Mouse (Mus musculus) ovary, postnatal 10 days (tissue): ENCODE data around the gene Lypd1.

Source experiments
- DNase-seq: peaks from one replicate; pipeline ENCODE4 v3.0.0; 2022; ENCODE audit warnings: low spot score

The Lypd1 gene

GRCm38 (mm10) chr1:125912601-125913600, at the start of gene Lypd1:
Lypd1 (minus strand) TSS chr1:125913101.
- DNase-seq: no peak

DNA sequence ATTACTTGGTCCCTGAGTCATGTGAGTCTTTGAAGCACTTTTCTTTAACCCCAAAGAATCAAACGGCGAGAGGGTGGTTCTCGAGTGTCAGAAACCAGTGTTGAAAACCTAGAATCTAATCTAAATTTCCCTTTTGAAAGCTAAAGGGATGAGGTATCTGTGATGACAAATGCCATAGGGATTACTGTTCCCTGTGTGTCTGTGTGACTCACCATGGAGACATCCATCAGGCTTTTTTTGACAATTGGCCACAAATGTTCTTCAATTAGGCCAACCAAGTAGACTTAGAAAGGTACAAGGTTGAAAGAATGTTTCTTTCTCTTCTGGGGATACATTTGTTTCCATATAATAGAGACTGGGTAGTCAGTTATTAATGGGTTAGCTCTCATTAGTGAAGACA, 38.1 kb upstream of the Lypd1 start:
- DNase-seq: no peak

DNA sequence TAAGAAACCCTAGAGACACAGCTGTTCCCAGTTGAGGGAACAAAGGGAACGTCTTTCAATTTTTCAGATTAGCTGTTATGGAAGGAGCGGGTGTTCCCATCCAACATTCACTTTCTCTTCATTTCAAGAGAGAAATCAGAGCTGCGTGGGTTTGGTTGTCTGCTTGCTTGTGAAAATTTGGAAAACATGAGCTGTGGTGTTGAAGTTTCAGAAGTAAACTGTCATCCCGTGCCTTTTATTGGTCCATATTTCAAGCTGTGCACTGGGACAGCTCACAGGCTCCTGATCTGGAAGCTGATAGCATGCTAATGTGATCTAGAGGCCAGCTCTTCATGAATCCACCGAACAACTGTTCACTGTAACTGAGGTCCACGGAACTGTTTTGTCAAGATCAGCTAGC, 36.2 kb upstream of the Lypd1 start:
- no peak for DNase-seq

- DNase-seq: no peak
Observed at GRCm38 (mm10) chr1:125945136-125945535, 32.2 kb upstream of the Lypd1 start.

DNA sequence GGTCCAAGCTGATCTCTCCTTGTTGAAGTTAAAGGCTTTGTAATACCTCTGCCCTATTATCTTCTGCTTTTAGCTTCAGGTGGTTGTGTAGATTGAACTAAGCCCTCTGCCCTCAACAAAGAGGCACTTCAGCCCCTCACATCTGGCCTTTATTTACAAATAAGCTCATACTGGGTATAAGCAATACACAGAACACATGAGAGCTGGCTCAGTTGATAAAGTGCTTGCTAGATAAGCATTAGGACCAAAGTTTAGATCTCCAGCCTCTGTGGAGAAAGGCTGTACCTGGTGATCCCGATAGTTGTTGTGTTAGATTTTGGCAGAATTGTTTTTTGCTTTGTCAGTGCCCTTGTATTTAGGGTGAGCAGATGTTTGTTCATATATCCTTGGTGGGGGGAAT, 30.4 kb upstream of the Lypd1 start:
- no peak for DNase-seq

DNA sequence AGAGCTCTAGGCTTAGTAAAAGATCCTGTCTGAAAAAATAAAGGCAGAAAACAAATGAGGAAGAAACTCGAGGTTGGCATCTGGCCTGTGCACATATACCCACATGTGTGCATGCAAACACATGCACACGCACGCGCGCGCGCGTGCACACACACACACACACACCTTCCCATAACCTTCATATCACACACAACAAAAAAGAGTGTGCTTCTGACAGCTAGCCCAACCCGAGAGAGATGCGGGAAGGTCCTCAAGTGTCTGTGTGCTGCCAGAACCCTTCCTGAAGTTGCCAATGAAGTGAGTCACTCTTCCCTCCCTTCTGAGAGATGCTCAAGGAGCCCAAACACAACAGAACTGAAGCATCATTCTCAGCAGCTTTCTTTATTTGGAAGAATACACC, 12.6 kb upstream of the Lypd1 start:
- DNase-seq: no peak

GRCm38 (mm10) chr1:125923062-125923461, 10.2 kb upstream of the Lypd1 start:
- DNase-seq: no peak

DNA sequence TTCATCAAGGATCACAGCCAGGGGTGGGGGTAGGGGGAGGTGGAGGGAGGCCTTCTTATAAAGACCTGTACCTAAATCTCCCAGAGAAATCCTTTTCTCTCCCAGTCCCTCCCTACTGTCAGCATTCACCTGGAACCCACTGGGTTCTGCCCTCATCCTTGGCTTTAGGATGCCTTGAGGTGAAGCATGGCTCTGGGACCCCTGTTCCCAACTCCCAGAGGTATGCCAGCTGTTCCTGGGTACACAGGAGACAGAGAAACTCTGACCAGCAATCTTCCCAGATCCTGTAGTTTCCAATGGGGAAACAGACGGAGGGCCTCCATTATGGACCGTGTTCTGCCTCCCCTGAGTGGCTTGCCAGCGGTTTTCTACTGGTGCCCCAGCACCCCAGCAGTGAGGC, 7.8 kb upstream of the Lypd1 start:
- no peak for DNase-seq

DNA sequence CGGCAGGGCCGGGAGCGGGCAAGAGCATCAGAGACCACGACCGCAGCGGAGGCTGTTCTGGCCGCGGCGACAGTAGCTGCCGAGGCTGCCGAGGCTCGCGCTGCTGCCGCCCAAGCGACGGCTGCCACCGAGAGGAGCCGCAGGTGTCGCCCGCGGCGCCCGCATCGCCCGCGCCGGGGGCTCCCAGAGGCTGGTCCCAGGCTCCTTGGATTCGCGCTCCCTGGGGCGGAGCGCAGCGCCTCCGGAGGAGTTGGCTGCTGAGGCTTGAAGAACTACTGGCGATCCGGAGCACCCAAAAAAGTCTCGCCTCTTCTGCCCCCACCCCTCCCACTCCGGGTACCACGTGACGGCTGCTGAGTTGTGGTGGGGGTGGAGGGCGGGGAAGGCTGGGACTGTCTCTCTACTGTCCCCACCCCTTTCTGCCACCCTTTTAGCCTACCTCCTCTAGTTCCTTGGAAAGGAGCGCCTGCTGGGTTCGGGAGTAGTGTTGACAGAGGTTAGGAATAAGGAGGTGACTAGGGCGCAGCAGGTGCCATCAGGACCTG, 928 bp downstream of the Lypd1 start:
- DNase-seq: peak; percentile 1

DNA sequence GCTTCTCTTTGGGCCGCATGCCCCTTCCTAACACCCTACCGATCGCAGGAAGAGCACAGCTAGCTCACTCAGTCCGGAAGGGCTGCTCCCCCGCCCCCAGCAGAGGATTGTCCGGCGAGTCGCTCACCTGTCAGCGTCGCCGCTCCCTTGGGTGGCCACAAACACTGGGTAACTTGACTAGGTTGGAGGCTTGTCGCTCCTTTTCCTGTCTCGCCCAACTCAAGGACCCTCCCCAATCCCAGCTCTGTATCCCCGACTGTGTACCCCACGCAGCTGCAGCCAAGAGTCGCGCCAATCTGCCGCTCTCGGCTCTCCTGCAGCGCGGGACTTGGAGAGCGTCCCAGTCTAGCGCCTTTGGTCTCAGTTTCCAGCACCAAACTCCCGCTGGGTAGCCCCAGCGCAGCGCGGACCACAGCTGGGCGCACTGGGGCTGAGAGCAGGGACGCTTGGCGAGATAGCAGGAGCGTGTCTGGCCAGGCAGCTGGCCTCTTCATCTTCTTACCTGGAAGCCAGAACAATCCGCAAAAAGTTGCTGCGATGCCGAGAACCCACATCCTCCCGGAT, 1.5 kb downstream of the Lypd1 start:
- DNase-seq: peak; percentile 2

DNA sequence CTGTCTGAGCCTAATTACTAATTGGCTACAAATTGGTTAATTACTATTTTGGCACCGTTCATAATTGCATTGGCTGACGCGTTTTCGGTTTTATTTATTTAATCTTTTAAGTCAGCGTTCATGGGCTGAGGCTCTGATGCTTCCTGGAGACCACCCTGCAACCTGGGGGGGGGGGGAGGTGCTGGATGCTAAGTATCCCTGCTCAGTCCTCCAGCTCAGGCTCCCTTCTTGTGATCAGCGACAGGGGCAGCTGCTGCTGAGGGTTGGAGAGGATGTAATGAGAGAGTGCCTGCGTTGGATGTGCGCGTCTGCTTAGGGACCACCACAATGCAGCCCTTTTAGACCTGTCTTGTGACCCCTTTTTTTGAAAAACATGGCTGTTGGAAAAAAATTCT, 2.0 kb downstream of the Lypd1 start:
- DNase-seq: no peak

- peak; percentile 2 for DNase-seq
Observed at GRCm38 (mm10) chr1:125910211-125910870, 2.6 kb downstream of the Lypd1 start.

- no peak for DNase-seq
Observed at GRCm38 (mm10) chr1:125893158-125893557, 19.7 kb downstream of the Lypd1 start.

DNA sequence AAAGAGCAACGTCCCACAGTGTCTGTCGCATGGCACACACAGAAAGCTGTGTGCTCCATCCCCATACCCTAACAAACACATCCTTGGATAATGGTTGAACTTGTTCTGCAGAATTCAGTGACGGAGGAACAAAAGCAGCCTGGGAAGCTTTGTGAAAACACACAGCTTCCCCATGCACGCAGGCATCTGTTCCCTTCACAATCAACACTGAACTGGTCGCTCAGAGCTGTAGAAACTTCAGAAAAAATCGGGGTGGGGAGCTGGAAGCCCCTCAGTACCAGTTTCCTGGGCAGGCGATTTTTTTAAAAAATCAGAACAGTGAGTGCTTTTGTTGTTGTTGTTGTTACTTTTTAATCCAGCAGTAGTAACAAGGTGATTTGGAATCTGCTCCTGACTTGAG, 42.8 kb downstream of the Lypd1 start:
- no peak for DNase-seq

- no peak for DNase-seq
Observed at GRCm38 (mm10) chr1:125858631-125859030, 54.3 kb downstream of the Lypd1 start.

GRCm38 (mm10) chr1:125854646-125855045, 58.3 kb downstream of the Lypd1 start:
- no peak for DNase-seq

DNA sequence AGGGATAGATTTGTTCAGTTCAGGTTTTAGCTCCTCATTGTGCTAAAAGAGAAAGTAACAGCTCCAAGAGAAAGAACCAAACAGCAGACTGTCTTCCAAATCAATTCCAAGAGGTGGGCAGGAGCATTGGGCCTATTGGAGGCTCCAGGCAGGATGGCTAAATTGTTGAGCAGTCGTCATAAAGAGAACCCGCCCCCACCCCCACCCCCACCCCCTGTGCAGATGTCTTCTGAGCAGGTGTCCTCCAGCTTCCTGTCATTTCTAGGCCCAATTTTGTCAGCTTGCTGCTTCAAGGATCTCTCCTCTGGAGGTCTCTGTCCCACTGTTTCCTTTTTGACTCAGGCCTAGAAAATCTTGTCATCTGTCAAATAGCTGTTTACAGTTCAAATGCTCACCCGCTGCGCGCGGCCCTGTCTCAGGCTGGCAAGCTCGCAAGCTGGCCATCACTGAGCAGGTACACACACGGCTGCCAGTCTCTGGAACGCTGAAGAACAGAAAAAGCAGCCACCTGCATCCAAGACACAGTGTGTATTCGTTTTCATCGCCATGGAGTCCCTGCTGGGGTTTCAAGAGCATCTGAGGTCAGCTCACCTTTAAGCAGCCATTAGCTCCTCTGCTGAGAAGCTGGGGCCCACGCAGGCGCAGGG, 73.0 kb downstream of the Lypd1 start:
- no peak for DNase-seq

DNA sequence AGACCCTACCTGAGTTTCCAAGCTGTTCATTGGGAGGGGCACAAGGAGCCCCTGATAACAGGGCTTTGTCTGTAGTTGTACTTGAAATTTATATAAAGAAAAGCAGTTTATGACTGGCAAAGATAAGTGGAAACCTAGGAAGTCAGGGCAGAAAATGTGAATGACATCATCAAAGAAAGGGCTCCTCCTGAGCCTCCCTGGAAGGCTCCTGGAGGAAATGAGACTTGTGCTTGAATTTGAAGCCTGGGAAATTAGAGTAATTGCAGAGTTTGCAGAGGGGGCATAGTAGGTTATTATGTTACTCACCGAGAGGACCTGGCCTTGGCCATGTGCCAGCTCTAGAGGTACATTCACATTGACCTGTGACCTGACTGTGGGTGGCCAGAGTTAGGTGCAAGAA, 75.4 kb downstream of the Lypd1 start:
- DNase-seq: no peak

- no peak for DNase-seq
Observed at GRCm38 (mm10) chr1:125823611-125824010, 89.3 kb downstream of the Lypd1 start.

GRCm38 (mm10) chr1:125821101-125821500, 91.8 kb downstream of the Lypd1 start:
- no peak for DNase-seq
